Mouse (Mus musculus) effector memory CD4-positive, alpha-beta T cell, adult 5 months (primary cell): Measurements from ENCODE around the gene Akr1cl. TPM values are rescaled to one million over a fixed set of nuclear protein-coding genes. Genes with fewer than 3 reads are reported as not detected.

Experiments used
- polyA plus RNA-seq: library from polyadenylated mRNA; unstranded; fragments of 100-300 nt; shearing (Covaris generic); gene quantifications from one replicate; pipeline ENCODE4 v1.2.1, GENCODE M21; 2017

The Akr1cl gene
- 0.52 TPM for polyA plus RNA-seq

GRCm38 (mm10) chr1:65032641-65033040, at the start of gene Akr1cl:
Gene Akr1cl (minus strand): TSS chr1:65032759.

DNA sequence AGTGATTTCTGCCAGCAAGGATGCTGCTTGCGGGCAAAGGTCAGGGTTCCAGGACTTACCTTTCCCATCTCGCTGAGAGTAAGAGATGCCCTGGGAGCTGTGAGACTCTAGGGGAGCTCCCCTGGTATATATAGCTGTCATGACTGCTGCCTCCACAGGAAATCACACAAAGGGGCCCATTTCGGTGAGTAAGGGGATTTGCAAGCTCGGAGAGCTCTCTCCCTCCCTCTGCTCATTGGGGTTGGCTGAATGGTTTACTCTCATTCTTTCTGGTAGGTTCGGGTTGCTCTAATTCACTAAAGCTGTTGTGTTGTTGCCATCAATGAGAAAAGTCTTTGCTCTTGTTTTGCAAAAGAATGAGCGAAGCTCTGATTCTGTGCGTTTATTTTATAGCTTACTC, 49.6 kb upstream of the Akr1cl start, which contains the start of gene Crygb:
Gene Crygb (minus strand): TSS at position 101 of the 400 bp plus-strand sequence.

DNA sequence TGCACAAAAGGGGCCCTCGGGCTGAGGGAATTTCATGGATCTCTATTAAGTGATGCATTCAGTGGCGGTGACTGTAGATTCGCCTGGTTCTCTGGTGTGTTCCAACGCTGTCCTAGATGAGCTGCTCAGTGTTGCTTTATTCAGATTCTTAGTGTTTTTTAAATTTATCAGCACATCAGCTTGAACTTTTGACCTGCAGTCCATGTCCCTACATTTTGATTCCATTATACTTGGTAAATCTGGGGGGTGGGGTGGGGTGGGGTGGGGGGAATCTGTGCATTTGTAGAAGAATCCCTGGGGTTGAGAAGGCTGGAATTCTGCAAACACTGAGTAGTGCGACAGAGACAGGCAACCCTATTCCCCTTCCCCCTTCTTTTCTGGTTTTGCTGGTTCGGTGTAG, 41.0 kb upstream of the Akr1cl start, which contains the start of gene Crygc:
Gene Crygc (minus strand): TSS at position 101 of the 400 bp plus-strand sequence.

GRCm38 (mm10) chr1:65063352-65063751, 30.8 kb upstream of the Akr1cl start, which contains the start of gene Crygd:
Gene Crygd (minus strand): TSS chr1:65063452.

DNA sequence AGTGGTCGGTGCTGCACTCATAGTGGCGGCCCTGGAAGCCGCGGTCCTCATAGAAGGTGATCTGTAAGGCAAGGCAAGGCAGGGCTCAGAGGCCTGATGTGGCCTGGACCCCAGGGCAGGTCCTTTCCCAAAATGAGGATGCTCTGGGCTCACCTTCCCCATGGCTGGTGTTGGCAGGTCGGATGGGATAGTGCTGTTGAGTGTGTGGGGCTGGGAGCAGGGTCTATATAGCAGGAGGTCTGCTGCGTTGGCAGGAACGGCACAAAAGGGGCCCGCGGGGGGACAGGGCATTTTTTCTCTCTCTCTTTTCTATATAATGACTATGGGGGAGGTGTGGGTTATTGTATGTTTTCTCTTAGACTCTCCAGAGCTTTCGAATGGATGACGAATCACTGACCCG, 18.4 kb upstream of the Akr1cl start, which contains the start of gene Cryge:
Gene Cryge (minus strand): TSS at position 198 of the 400 bp plus-strand sequence.

Other genes with a start within 250 kb of the Akr1cl start
- gene Plekhm3, start 75.9 kb downstream of the Akr1cl start, polyA plus RNA-seq, result 36.3 TPM
- not detected for gene Cryge, start 18.4 kb upstream of the Akr1cl start, polyA plus RNA-seq
- gene Crygd, start 30.7 kb upstream of the Akr1cl start, polyA plus RNA-seq, result not detected
- gene Crygc, start 40.9 kb upstream of the Akr1cl start, polyA plus RNA-seq, result not detected
- gene Crygb, start 49.5 kb upstream of the Akr1cl start, polyA plus RNA-seq, result not detected
- gene Cryga, start 70.6 kb upstream of the Akr1cl start, polyA plus RNA-seq, result not detected
- not detected for gene Gm28845, start 86.8 kb upstream of the Akr1cl start, polyA plus RNA-seq
- not detected for gene D630023F18Rik, start 90.5 kb upstream of the Akr1cl start, polyA plus RNA-seq
- 3.5 TPM for gene Idh1, start 153.7 kb upstream of the Akr1cl start, polyA plus RNA-seq
- 22.2 TPM for gene Pikfyve, start 153.9 kb upstream of the Akr1cl start, polyA plus RNA-seq
- not detected for gene Pth2r, start 249.3 kb upstream of the Akr1cl start, polyA plus RNA-seq